Mouse (Mus musculus) midbrain, postnatal 0 days (tissue): ENCODE data around the gene Ins2. TPM values are rescaled to one million over a fixed set of nuclear protein-coding genes. Genes with fewer than 3 reads are reported as not detected.

Source experiments
- ATAC-seq: fragments of 200-750 bp; cut with Nextera tagmentation; 2 replicates; pipeline ENCODE4 v1.8.0; 2017; ENCODE audit warnings: moderate number of reproducible peaks, mild to moderate bottlenecking, moderate TSS enrichment, moderate library complexity; ENCODE audit not compliant: low FRiP score
- DNase-seq: peaks from one replicate; pipeline ENCODE4 v3.0.0-alpha.2; 2015; ENCODE audit warnings: low spot score
- H3K27ac ChIP-seq: fragments of 300-500 bp; sonication (generic); 2 replicates; pipeline ENCODE4 v1.5.1; 2014; ENCODE audit warnings: low read depth, mild to moderate bottlenecking, low read length, mixed read lengths
- H3K27me3 ChIP-seq: fragments of 300-500 bp; sonication (generic); 2 replicates; pipeline ENCODE4 v1.6.1; 2014; ENCODE audit warnings: low read length, control low read depth, mixed read lengths; ENCODE audit not compliant: insufficient read depth
- H3K36me3 ChIP-seq: fragments of 300-500 bp; sonication (generic); 2 replicates; pipeline ENCODE4 v1.6.1; 2014; ENCODE audit warnings: low read length, control low read depth, mixed read lengths; ENCODE audit not compliant: insufficient read depth
- H3K4me1 ChIP-seq: fragments of 300-500 bp; sonication (generic); 2 replicates; pipeline ENCODE4 v1.6.1; 2014; ENCODE audit warnings: mild to moderate bottlenecking, control low read depth, antibody characterized with exemption, low read length, mixed read lengths; ENCODE audit not compliant: insufficient read depth
- H3K4me2 ChIP-seq: fragments of 300-500 bp; sonication (generic); 2 replicates; pipeline ENCODE4 v1.6.1; 2014; ENCODE audit warnings: low read depth, mild to moderate bottlenecking, low read length, mixed read lengths; ENCODE audit not compliant: poor library complexity, severe bottlenecking
- H3K4me3 ChIP-seq: fragments of 300-500 bp; sonication (generic); 2 replicates; pipeline ENCODE4 v1.5.1; 2014; ENCODE audit warnings: low read depth, mild to moderate bottlenecking, low read length, moderate library complexity
- H3K9ac ChIP-seq: fragments of 300-500 bp; sonication (generic); replicated peaks from 2 replicates; pipeline ENCODE4 v1.6.1; 2014; ENCODE audit warnings: mild to moderate bottlenecking, low read length, moderate library complexity, mixed read lengths; ENCODE audit not compliant: poor library complexity, severe bottlenecking
- H3K9me3 ChIP-seq: fragments of 300-500 bp; sonication (generic); 2 replicates; pipeline ENCODE4 v1.6.1; 2016; ENCODE audit warnings: low read length, control low read depth
- CTCF ChIP-seq: IDR thresholded peaks from 2 replicates; pipeline ENCODE4 v1.5.1; 2016; ENCODE audit warnings: antibody characterized with exemption, mild to moderate bottlenecking
- WGBS: fragments of 180-500 bp; shearing (Covaris S2); extraction: QIAGEN DNeasy Blood & Tissue Kit; methylation state at CpG from one replicate; pipeline ENCODE4 v1.1.7; 2014; 5-methylcytosine and 5-hydroxymethylcytosine counted together
- polyA plus RNA-seq: library from polyadenylated mRNA; unstranded; fragments of >200 nt; fragmentation: Nextera tagmentation; extraction: Ambion mirVana; gene quantifications from 2 replicates; pipeline ENCODE4 v1.2.1, GENCODE M21; 2015
- total RNA-seq: library from RNA; depleted of rRNA; stranded (reverse); fragments of >200 nt; gene quantifications from 2 replicates; pipeline ENCODE4 v1.2.3, GENCODE M21; 2014

Ins2 gene
- total and polyA plus RNA-seq, 2 experiments from 2014 or later = 0.58 TPM; not detected in 1

- WGBS = 2% methylated on average over 2 of the region's 2 CpGs
- peak; percentile 69 for TF ChIP-seq CTCF
- H3K9ac ChIP-seq = no peak overlapping the region
- ATAC-seq (no peak), DNase-seq (peak; percentile 26)
- no peaks in the 10 kb centered on the region for H3K9me3 ChIP-seq
- H3K27ac ChIP-seq = no peak overlapping the region
- H3K36me3 ChIP-seq = no peaks in the 10 kb centered on the region
- no peaks in the 10 kb centered on the region for H3K27me3 ChIP-seq
- H3K4me1 ChIP-seq = no peaks in the 10 kb centered on the region
- H3K4me2 ChIP-seq = no peak overlapping the region
- H3K4me3 ChIP-seq = no peak overlapping the region
Observed at GRCm38 (mm10) chr7:142720725-142721124, 22.5 kb downstream of the Ins2 start.

GRCm38 (mm10) chr7:142714783-142715498 is 28.2 kb downstream of the Ins2 start:
- no peak overlapping the region for H3K27ac ChIP-seq
- peak overlapping the region; percentile 45 for H3K4me2 ChIP-seq
- H3K36me3 ChIP-seq = no peaks in the 10 kb centered on the region
- ATAC-seq (no peak), DNase-seq (peak; percentile 69)
- WGBS = 17% methylated on average over 8 of the region's 8 CpGs
- no peaks in the 10 kb centered on the region; the same call in 1 of the 2 replicates for H3K4me1 ChIP-seq
- H3K9me3 ChIP-seq = no peaks in the 10 kb centered on the region
- TF ChIP-seq CTCF = peak; percentile 91
- no peaks in the 10 kb centered on the region for H3K27me3 ChIP-seq
- peak overlapping the region; percentile 21 for H3K4me3 ChIP-seq
- H3K9ac ChIP-seq = peak overlapping the region; percentile 51

- Histone ChIP-seq H3K4me1 (no peaks in the 10 kb centered on the region), H3K27me3 (no peaks in the 10 kb centered on the region), H3K36me3 (no peaks in the 10 kb centered on the region), H3K9me3 (no peaks in the 10 kb centered on the region), H3K4me3 (no peak overlapping the region), H3K9ac (no peak overlapping the region), H3K27ac (no peak overlapping the region), H3K4me2 (no peak overlapping the region)
- TF ChIP-seq CTCF = no peak
- 80% methylated on average over 2 of the region's 2 CpGs for WGBS
- no peak for DNase-seq
- ATAC-seq = no peak
Observed at GRCm38 (mm10) chr7:142706873-142707272, 36.3 kb downstream of the Ins2 start.

GRCm38 (mm10) chr7:142699334-142699860 is 43.8 kb downstream of the Ins2 start:
- Histone ChIP-seq H3K9me3 (no peaks in the 10 kb centered on the region), H3K27ac (no peak overlapping the region), H3K9ac (no peak overlapping the region), H3K4me2 (no peak overlapping the region), H3K4me3 (no peak overlapping the region), H3K36me3 (no peaks in the 10 kb centered on the region), H3K4me1 (no peaks in the 10 kb centered on the region), H3K27me3 (no peaks in the 10 kb centered on the region)
- ATAC-seq (no peak), DNase-seq (peak; percentile 11)
- TF ChIP-seq CTCF = no peak
- 73% methylated on average over 5 of the region's 5 CpGs for WGBS

GRCm38 (mm10) chr7:142678611-142679010 is 64.6 kb downstream of the Ins2 start:
- 88% methylated on average over 3 of the region's 3 CpGs for WGBS

GRCm38 (mm10) chr7:142675644-142676043 is 67.5 kb downstream of the Ins2 start:
- H3K9me3 ChIP-seq = no peaks in the 10 kb centered on the region
- no peak overlapping the region for H3K9ac ChIP-seq
- no peak overlapping the region for H3K27ac ChIP-seq
- no peak overlapping the region for H3K4me3 ChIP-seq
- 12% methylated on average over 3 of the region's 3 CpGs for WGBS
- H3K4me2 ChIP-seq = no peak overlapping the region
- H3K27me3 ChIP-seq = no peaks in the 10 kb centered on the region
- peak; percentile 78 for TF ChIP-seq CTCF
- no peaks in the 10 kb centered on the region for H3K36me3 ChIP-seq
- ATAC-seq (no peak), DNase-seq (peak; percentile 90)
- no peaks in the 10 kb centered on the region for H3K4me1 ChIP-seq

More at GRCm38 (mm10) chr7:142678611-142679010, 64.6 kb downstream of the Ins2 start:
- no peak for TF ChIP-seq CTCF
- H3K4me2 ChIP-seq = no peak overlapping the region
- no peak overlapping the region for H3K4me3 ChIP-seq
- no peaks in the 10 kb centered on the region for H3K4me1 ChIP-seq
- H3K27me3 ChIP-seq = no peaks in the 10 kb centered on the region
- no peaks in the 10 kb centered on the region for H3K36me3 ChIP-seq
- H3K9ac ChIP-seq = no peak overlapping the region
- no peak for ATAC-seq
- no peak overlapping the region for H3K27ac ChIP-seq
- no peaks in the 10 kb centered on the region for H3K9me3 ChIP-seq
- no peak for DNase-seq
